Mouse (Mus musculus): ENCODE data around the gene Disc1.

DNA sequence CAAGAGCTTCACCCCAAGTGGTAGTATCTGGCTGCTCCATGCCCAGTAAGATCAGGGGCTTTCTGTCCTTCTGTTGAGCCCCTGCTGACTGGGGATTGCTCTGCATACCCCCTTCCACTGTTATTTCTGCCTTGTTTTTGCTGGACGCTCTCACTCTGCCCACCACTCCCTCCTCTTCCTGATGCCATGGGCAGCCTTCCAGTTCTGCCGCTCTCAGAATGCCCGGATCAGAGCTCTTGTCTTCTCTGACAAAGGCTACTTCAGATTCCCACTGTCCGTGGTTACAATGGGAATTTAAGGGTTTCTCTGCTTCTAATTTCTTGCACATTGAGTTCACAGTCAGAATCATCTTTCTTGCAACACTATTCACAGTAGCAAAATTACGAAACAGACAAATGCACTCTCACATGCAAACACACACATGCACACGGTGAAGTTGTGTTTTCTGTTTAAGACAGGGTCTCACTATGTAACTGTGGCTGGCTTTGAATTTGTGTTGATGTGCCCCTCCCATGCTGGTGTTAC lies 214.2 kb downstream of the Disc1 start:
- TF ChIP-seq CTCF (IDR thresholded peaks at IDR 0.05; ENCODE audit: extremely low read depth, insufficient read depth, insufficient read length, insufficient replicate concordance), result no peak
- TF ChIP-seq POLR2A (IDR thresholded peaks at IDR 0.05; ENCODE audit: low read depth, low read length), result no peak
